In genomic region chr12:29547755-29548154, GRCm38 (mm10) we compare ENCODE assay signal across 12 mouse cellular contexts. TPM values are rescaled to one million over a fixed set of nuclear protein-coding genes. Genes with fewer than 3 reads are reported as not detected.
DNase-seq lines count a peak whose midpoint lies in the region; ATAC-seq and TF ChIP-seq lines count a peak whose summit lies in the region.
"Had no signal": no experiment of that assay in that cellular context is flagged by ENCODE, and none has a peak within 500 bp of the region (broad histone marks: within the 10 kb centered on the region; RNA-seq: fewer than 3 reads in every experiment).

No protein-coding gene starts in this region.

- no peaks in the 10 kb centered on the region for H3K27me3 ChIP-seq in forebrain, embryonic 16.5 days (replicated peaks; ENCODE audit: control insufficient read depth, insufficient read depth, low read length)
- no peaks in the 10 kb centered on the region for H3K27me3 ChIP-seq in intestine, embryonic 15.5 days (replicated peaks)

- DNase-seq in left cerebral cortex, adult 2 months (ENCODE audit: extremely low spot score in 1 of 2, low spot score in 2 of 2): no peak
- DNase-seq in left cerebral cortex, adult 18-20 months (ENCODE audit: low spot score in 2 of 2): no peak
- peak; percentile 77 to 89 for DNase-seq in cerebellum, adult 18-20 months
- peak; percentile 67 to 93 for DNase-seq in layer of hippocampus, postnatal 14 days (ENCODE audit: low spot score in 2 of 2)
- DNase-seq in thymus, postnatal 25 days: no peak
- no peak for DNase-seq in kidney, adult 9 months
- DNase-seq: kidney, postnatal 14 days; right cerebral cortex, postnatal 14 days had no signal

- H3K27ac ChIP-seq in left cerebral cortex, adult 2 months: peak overlapping the region; percentile 48
- H3K27ac ChIP-seq in forebrain, embryonic 16.5 days (ENCODE audit: low read length): peak overlapping the region; percentile 69
- H3K27ac ChIP-seq in intestine, embryonic 15.5 days: no peak overlapping the region

- no peak; the same call in 1 of the 2 replicates for TF ChIP-seq CTCF in left cerebral cortex, adult 2 months (IDR thresholded peaks at IDR 0.05)

- ATAC-seq in forebrain, embryonic 16.5 days: peak; percentile 86
- ATAC-seq in intestine, embryonic 15.5 days: no peak
- ATAC-seq: lung, postnatal 0 days had no signal

- peak overlapping the region; percentile 13; the same call in 1 of the 2 replicates for H3K9ac ChIP-seq in forebrain, embryonic 16.5 days (replicated peaks; ENCODE audit: low read depth, low read length)
- no peak overlapping the region for H3K9ac ChIP-seq in intestine, embryonic 15.5 days

- H3K36me3 ChIP-seq in forebrain, embryonic 16.5 days (ENCODE audit: control insufficient read depth, insufficient read depth): no peaks in the 10 kb centered on the region
- no peaks in the 10 kb centered on the region for H3K36me3 ChIP-seq in intestine, embryonic 15.5 days

- peak overlapping the region; percentile 6; the same call in 1 of the 2 replicates for H3K4me2 ChIP-seq in forebrain, embryonic 16.5 days (ENCODE audit: low read length)
- H3K4me2 ChIP-seq in intestine, embryonic 15.5 days (replicated peaks): no peak overlapping the region

- H3K4me3 ChIP-seq in left cerebral cortex, adult 2 months: no peak overlapping the region
- no peak overlapping the region for H3K4me3 ChIP-seq in forebrain, embryonic 16.5 days (replicated peaks; ENCODE audit: low read length)
- no peak overlapping the region for H3K4me3 ChIP-seq in intestine, embryonic 15.5 days (replicated peaks)

- no peaks in the 10 kb centered on the region for H3K9me3 ChIP-seq in forebrain, embryonic 16.5 days (ENCODE audit: control insufficient read depth, low read length)
- no peaks in the 10 kb centered on the region for H3K9me3 ChIP-seq in intestine, embryonic 15.5 days

- peaks cover 34% of the 10 kb centered on the region for H3K4me1 ChIP-seq in forebrain, embryonic 16.5 days (replicated peaks; ENCODE audit: control insufficient read depth, insufficient read depth, low read length)
- no peaks in the 10 kb centered on the region for H3K4me1 ChIP-seq in intestine, embryonic 15.5 days (replicated peaks)

- intact Hi-C loops in left cerebral cortex, adult 2 months (cut with DNase I): no loop called here

- WGBS in forebrain, embryonic 16.5 days: 21% methylated on average over 6 of the region's 6 CpGs
- 74% methylated on average over 6 of the region's 6 CpGs for WGBS in intestine, embryonic 15.5 days

RNA-seq across cellular contexts. Expression of gene Myt1l, which starts 19.6 kb away (rescaled TPM):
- total RNA-seq in left cerebral cortex, adult 2 months (2021): 100 to 1,000 TPM; 210 to 254 TPM
- total RNA-seq in left cerebral cortex, adult 18-20 months (2021): 100 to 1,000 TPM; 201 to 213 TPM
- 261 and 316 TPM in 2 replicates for polyA plus RNA-seq in forebrain, embryonic 16.5 days (2015; fragmentation: Nextera tagmentation; extraction: Ambion mirVana)
- total RNA-seq in layer of hippocampus, postnatal 14 days (2021): 100 to 1,000 TPM; 189 to 225 TPM
- 2.4 and 2.8 TPM in 2 replicates for polyA plus RNA-seq in intestine, embryonic 15.5 days (2015; fragmentation: Nextera tagmentation; extraction: Ambion mirVana)
- total RNA-seq: hematopoietic stem cell, adult 5-6 weeks had no signal
- polyA plus RNA-seq: lung, postnatal 0 days had no signal

Comparison
In these comparisons a context has a peak if more than half of its experiments do, and no peak if none do; other contexts are left out.
1. DNase-seq: peak in cerebellum, adult 18-20 months (2 of 2) and layer of hippocampus, postnatal 14 days (2 of 2); none in left cerebral cortex, adult 2 months (0 of 2), left cerebral cortex, adult 18-20 months (0 of 2), thymus, postnatal 25 days (single experiment) and kidney, adult 9 months (single experiment).